Comparison of ENCODE assay signal across 1 mouse cellular context in the genomic region with DNA sequence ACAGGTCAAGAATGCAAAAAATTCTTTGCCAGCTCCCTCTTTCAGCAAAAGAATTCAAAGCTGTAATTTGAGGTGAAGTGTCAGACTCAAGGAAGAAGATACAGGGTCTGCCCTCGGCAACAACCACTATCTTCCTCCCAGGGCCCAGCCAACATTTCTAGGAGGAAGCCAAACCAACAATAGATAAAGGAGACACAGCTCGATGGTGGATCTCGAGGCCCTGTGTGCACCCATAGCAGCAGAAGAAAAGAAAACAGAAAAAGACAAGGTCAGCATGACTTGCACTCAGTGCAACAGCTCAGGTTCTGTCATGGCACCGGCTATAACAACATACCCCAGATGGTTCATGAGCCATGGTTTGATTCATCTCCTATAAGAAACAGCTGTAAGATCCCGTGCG.
TF ChIP-seq lines count a peak whose summit lies in the region.

No protein-coding gene starts in this region.

TF ChIP-seq in MEL, 35 proteins besides CTCF, POLR2A, EP300 and RAD21 (continued from another document):
- peak; percentile 9; the same call in 1 of the 2 replicates for TF ChIP-seq HCFC1 (IDR thresholded peaks at IDR 0.05; ENCODE audit: low read depth, low read length)
- peak; percentile 61 for TF ChIP-seq ETS1 (IDR thresholded peaks at IDR 0.05; ENCODE audit: low read depth, low read length)
- peak; percentile 78 for TF ChIP-seq TCF12 (IDR thresholded peaks at IDR 0.05; ENCODE audit: low read depth, low read length)
- TF ChIP-seq SIN3A (IDR thresholded peaks at IDR 0.05; ENCODE audit: low read length): no peak
- TF ChIP-seq GABPA (IDR thresholded peaks at IDR 0.05; ENCODE audit: low read depth, low read length): peak; percentile 89
- TF ChIP-seq MEF2A (IDR thresholded peaks at IDR 0.05; ENCODE audit: extremely low read depth, insufficient replicate concordance, low read depth, low read length, poor library complexity, severe bottlenecking): no peak
- TF ChIP-seq GATA1 (IDR thresholded peaks at IDR 0.05; ENCODE audit: low read depth, low read length): peak; percentile 81
- no peak for TF ChIP-seq USF1 (IDR thresholded peaks at IDR 0.05; ENCODE audit: low read depth, low read length)
- TF ChIP-seq ZNF384 (IDR thresholded peaks at IDR 0.05; ENCODE audit: low read depth, low read length): no peak
- TF ChIP-seq TBP (IDR thresholded peaks at IDR 0.05; ENCODE audit: low read depth, low read length): no peak
- TF ChIP-seq NRF1 (IDR thresholded peaks at IDR 0.05; ENCODE audit: insufficient read depth, low read depth, low read length, poor library complexity, severe bottlenecking): no peak
- no peak for TF ChIP-seq MAX (IDR thresholded peaks at IDR 0.05; ENCODE audit: low read length)
- peak; percentile 12; the same call in 1 of the 2 replicates for TF ChIP-seq TAL1 (IDR thresholded peaks at IDR 0.05; ENCODE audit: low read length)
